Mouse (Mus musculus) bone marrow macrophage, adult 2 months (primary cell): ENCODE measurements around the gene Slc4a1ap. TPM values are rescaled to one million over a fixed set of nuclear protein-coding genes. Genes with fewer than 3 reads are reported as not detected.
A peak's percentile ranks its signal among the peaks of the same experiment; 100 is the strongest.

Experiments used
- H3K27ac ChIP-seq: 2 replicates; pipeline ENCODE4 v1.5.1; 2012; ENCODE audit warnings: low read depth, low read length; ENCODE audit not compliant: insufficient read depth
- H3K4me1 ChIP-seq: 2 replicates; pipeline ENCODE4 v1.6.1; 2012; ENCODE audit warnings: low read length; ENCODE audit not compliant: control insufficient read depth, insufficient read depth
- H3K4me3 ChIP-seq: 2 replicates; pipeline ENCODE4 v1.5.1; 2012; ENCODE audit warnings: mild to moderate bottlenecking, low read length, moderate library complexity; ENCODE audit not compliant: insufficient read depth
- CTCF ChIP-seq: IDR thresholded peaks from 2 replicates; pipeline ENCODE4 v1.5.1; 2012; ENCODE audit warnings: low read depth, mild to moderate bottlenecking, low read length, moderate library complexity
- POLR2A ChIP-seq: IDR thresholded peaks from 2 replicates; pipeline ENCODE4 v1.6.1; 2012; ENCODE audit warnings: mild to moderate bottlenecking, low read depth, low read length, borderline replicate concordance
- polyA plus RNA-seq: library from polyadenylated mRNA; stranded (reverse); fragments of >200 nt; gene quantifications from 2 replicates; pipeline ENCODE4 v1.2.4, GENCODE M21; 2012; ENCODE audit not compliant: missing spikeins, insufficient read depth, insufficient read length

Gene Slc4a1ap
- polyA plus RNA-seq, 1 experiment: 37.2 TPM

- H3K27ac ChIP-seq: no peak overlapping the region
- TF ChIP-seq POLR2A (no peak), CTCF (no peak)
- no peak overlapping the region for H3K4me3 ChIP-seq
- H3K4me1 ChIP-seq: peaks cover 46% of the 10 kb centered on the region
These were observed 38.2 kb downstream of the Slc4a1ap start for GRCm38 (mm10) chr5:31564976-31565375.

GRCm38 (mm10) chr5:31566026-31566425 lies 39.2 kb downstream of the Slc4a1ap start:
- TF ChIP-seq CTCF: no peak
- no peak for TF ChIP-seq POLR2A
- Histone ChIP-seq H3K27ac (no peak overlapping the region), H3K4me1 (peaks cover 51% of the 10 kb centered on the region), H3K4me3 (no peak overlapping the region)

- Histone ChIP-seq H3K4me1 (peaks cover 51% of the 10 kb centered on the region), H3K27ac (no peak overlapping the region), H3K4me3 (no peak overlapping the region)
- no peak for TF ChIP-seq POLR2A
These were observed 39.7 kb downstream of the Slc4a1ap start for GRCm38 (mm10) chr5:31566457-31566856.

GRCm38 (mm10) chr5:31567951-31568657 lies 41.3 kb downstream of the Slc4a1ap start:
- no peak for TF ChIP-seq POLR2A
- no peak for TF ChIP-seq CTCF
- H3K4me3 ChIP-seq: no peak overlapping the region
- H3K27ac ChIP-seq: peak overlapping the region; percentile 96
- H3K4me1 ChIP-seq: peaks cover 60% of the 10 kb centered on the region

- Histone ChIP-seq H3K27ac (peak overlapping the region; percentile 96), H3K4me1 (peaks cover 56% of the 10 kb centered on the region), H3K4me3 (peak overlapping the region; percentile 48)
- TF ChIP-seq POLR2A (no peak), CTCF (no peak)
These were observed 44.3 kb downstream of the Slc4a1ap start for GRCm38 (mm10) chr5:31571023-31571608.

- Histone ChIP-seq H3K4me1 (peaks cover 54% of the 10 kb centered on the region), H3K4me3 (no peak overlapping the region), H3K27ac (no peak overlapping the region)
- TF ChIP-seq CTCF (no peak), POLR2A (no peak)
These were observed 46.9 kb downstream of the Slc4a1ap start for GRCm38 (mm10) chr5:31573722-31574121.

GRCm38 (mm10) chr5:31576539-31576975 lies 49.8 kb downstream of the Slc4a1ap start:
- Histone ChIP-seq H3K4me1 (peaks cover 39% of the 10 kb centered on the region), H3K27ac (peak overlapping the region; percentile 62), H3K4me3 (peak overlapping the region; percentile 3)
- TF ChIP-seq CTCF (no peak), POLR2A (no peak)

- no peak overlapping the region for H3K27ac ChIP-seq
- no peak for TF ChIP-seq CTCF
- TF ChIP-seq POLR2A: no peak
- peaks cover 18% of the 10 kb centered on the region for H3K4me1 ChIP-seq
- no peak overlapping the region for H3K4me3 ChIP-seq
These were observed 54.5 kb downstream of the Slc4a1ap start for GRCm38 (mm10) chr5:31581263-31581662.

- Histone ChIP-seq H3K4me1 (peaks cover 12% of the 10 kb centered on the region), H3K27ac (no peak overlapping the region), H3K4me3 (no peak overlapping the region)
- TF ChIP-seq POLR2A (no peak), CTCF (no peak)
These were observed 55.1 kb downstream of the Slc4a1ap start for GRCm38 (mm10) chr5:31581932-31582331.

GRCm38 (mm10) chr5:31583261-31583660 lies 56.5 kb downstream of the Slc4a1ap start:
- no peak overlapping the region for H3K4me3 ChIP-seq
- peaks cover 8% of the 10 kb centered on the region; the same call in 1 of the 2 replicates for H3K4me1 ChIP-seq
- no peak overlapping the region for H3K27ac ChIP-seq
- TF ChIP-seq CTCF (no peak), POLR2A (no peak)
